Mouse (Mus musculus): ENCODE measurements around the gene Naglu. TPM values are rescaled to one million over a fixed set of nuclear protein-coding genes. Genes with fewer than 3 reads are reported as not detected.
A peak's percentile ranks its signal among the peaks of the same experiment; 100 is the strongest.
"Not testable (repeated sequence)": the region's sequence is repeated elsewhere in the genome, so short reads cannot be mapped to it uniquely, and the experiment has no call there.

Gene Naglu
- total RNA-seq, 2 experiments from 2014 or later, result 9.4 to 10.2 TPM

DNA sequence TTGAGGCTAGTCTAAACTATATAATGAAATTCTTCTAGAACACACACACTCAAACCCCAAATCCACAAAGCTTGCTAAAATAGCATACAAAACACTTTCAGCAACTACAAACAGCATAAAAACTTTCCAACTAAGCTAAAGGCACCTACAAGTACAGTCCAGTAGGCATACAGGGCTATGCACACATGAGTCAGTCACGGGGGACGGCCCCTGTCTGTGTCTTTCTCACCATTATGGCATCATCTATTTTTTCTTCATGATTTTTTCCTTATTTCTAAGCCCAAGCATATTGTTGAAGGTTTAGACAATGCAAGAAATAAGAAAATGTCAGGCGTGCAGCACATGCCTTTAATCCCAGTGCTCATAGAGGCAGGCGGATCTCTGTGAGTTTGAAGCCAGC, 41.4 kb downstream of the Naglu start:
- intact Hi-C loops (cut with DNase I), result no loop called here
- no peak for DNase-seq (ENCODE audit: extremely low spot score in 1 of 2, low spot score in 2 of 2)

DNA sequence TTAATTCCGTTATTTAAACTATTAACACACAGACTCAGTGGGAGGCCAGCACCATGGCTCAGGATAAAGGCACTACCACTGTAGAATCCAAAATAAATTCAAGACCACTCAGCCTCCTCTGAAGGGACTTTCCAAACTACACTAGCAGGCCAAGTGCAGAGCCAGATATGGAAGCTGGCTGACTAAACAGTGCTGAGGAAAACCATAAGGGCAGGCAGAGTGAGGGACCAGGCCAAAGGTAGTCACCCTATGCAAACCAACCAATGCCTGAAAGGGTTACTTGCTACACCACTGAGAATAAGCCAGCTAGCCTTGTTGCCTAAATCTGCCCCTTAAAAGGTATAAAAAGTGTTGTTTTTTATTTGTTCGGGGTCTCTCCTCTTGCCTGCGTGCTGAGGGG, 42.4 kb downstream of the Naglu start:
- intact Hi-C loops (cut with DNase I), result no loop called here
- no peak for DNase-seq (ENCODE audit: extremely low spot score in 1 of 2, low spot score in 2 of 2)

GRCm38 (mm10) chr11:101115564-101115963, 45.8 kb downstream of the Naglu start:
- DNase-seq (ENCODE audit: extremely low spot score in 1 of 2, low spot score in 2 of 2), result no peak
- intact Hi-C loops (cut with DNase I), result no loop called here

DNA sequence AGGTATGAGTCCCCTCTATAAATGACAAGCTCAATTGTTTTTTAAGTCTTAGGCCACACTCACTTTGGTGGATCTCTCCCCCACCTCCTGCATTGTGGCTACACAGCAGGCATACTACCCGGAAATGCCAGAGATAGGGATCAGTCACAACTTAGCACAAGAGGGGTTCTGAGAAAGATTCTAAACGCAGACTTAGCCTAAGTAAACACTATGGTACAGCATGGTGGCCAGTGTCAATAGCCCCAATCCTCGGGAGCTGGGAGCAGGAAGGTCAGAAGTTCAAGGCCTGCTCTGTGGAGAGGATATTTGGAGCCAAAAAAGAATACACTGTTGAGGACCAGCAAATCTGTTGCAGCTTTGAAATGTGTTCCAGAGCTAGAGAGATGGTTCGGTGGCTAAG, 48.3 kb downstream of the Naglu start:
- no peak for DNase-seq (ENCODE audit: extremely low spot score in 1 of 2, low spot score in 2 of 2)
- intact Hi-C loops (cut with DNase I), result no loop called here

DNA sequence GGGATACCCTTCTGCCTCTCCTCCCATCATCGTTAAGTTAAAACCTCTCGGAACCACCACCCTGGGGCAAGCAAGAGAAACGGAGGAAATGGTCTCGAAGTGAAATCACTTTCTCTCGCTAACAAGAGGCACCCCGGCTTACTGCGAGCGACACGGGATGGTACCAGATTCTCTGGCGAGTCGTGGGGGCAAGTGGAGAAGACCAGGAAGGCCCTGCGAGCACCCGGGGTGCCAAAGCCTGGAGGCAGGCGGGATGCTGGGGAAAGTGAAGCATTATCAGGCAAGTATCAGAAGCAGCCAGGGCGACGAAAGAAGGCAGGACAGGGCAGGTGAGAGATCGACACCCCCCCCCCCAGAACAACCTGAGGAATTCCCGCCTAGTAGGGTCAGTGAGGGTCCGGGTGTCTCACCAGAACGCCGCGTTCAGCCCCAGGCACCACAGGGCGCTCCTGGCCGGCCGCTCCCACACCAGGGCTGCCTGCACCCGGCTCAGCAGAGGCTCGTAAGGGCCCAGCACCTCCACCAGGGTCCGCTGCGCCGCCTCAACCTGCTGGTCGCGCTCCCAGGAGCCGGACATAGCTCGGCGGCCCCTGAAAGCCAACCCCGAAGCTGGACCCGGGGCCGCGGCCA, 49.4 kb downstream of the Naglu start:
- intact Hi-C loops (cut with DNase I), result no loop called here
- DNase-seq (ENCODE audit: extremely low spot score in 1 of 2, low spot score in 2 of 2), result no peak

DNA sequence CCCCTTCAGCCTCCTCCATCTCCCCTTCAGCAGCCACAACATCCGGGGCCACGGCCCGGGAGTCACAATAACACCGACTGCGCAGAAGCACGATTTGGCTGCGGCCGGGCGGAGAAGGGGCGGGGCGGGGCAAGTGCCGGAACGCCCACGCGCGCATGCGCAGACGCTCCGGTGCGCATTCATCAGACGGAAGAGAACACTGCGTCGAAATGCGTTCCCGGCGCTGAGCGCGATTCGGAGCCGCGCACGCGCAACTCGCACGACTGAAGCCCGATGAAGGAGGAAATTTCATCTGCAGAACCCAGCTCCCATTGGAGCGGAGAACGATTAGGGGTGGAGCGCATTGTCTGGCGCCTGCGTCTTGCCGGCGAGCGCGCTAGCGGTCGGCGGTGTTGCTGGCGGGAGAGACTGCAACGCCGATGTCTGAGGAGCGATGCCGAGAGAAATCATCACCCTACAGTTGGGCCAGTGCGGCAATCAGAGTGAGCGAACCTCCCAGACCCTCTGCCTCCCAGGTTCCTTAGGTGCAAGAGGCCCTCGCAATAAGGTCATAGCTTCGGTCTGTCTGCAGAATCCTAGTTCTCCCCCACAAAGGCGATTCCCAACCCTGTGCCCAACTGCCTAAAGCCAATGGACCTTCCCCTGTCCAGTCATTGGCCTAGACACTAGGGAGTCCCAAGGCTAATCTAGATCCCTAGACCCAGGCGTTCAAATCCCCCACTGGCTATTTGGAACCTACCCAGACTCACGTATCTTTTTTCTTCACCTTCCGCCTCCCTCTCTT, 50.1 kb downstream of the Naglu start, which contains the start of the genes Retreg3 and Tubg1:
Retreg3 (minus strand) TSS at position 133 of the 784 bp plus-strand sequence.
Tubg1 (plus strand) TSS at position 178 of the 784 bp plus-strand sequence.
- peak; percentile 99 for DNase-seq (ENCODE audit: extremely low spot score in 1 of 2, low spot score in 2 of 2)
- intact Hi-C loops (cut with DNase I), result no loop called here

DNA sequence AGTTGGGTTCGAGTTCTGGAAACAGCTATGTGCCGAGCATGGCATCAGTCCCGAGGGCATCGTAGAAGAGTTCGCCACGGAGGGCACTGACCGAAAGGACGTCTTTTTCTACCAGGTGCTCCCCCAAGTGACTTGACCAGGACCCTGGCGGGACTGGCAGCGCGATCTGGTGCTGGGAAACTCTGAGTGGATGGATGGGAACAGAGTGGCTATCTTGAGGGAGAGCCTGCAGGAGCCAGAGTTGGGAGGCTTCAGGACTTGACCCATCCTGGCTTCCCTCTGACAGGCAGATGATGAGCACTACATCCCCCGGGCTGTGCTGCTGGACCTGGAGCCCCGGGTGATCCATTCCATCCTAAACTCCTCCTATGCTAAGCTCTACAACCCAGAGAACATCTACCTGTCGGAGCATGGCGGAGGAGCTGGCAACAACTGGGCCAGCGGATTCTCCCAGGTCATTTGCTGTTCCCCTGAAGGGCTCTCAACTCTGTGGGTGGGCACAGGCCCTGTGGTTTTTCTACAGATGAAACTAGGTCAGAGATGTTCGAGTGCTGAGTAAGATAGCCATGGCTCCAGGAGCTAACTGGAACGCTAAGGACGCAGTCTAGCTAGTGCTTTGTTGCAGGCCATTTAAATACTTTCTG, 50.9 kb downstream of the Naglu start:
- intact Hi-C loops (cut with DNase I), result no loop called here
- no peak for DNase-seq (ENCODE audit: extremely low spot score in 1 of 2, low spot score in 2 of 2)

DNA sequence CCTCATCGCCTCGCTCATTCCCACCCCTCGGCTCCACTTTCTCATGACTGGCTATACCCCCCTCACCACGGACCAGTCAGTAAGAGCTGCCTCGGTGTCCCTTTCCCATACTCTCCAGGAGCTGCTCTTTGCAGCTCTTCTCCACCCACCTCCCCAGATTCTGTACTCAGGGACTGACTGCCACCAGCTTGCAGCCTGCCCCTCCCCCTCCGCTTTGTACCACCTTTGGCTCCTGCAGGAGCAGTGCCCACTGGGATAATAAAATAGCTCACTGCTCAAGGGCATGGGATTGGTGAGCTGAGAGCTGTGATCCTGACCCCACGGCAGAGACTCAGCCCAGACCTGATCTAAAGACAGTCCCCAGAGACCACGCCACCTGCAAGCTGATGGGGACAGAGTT, 54.7 kb downstream of the Naglu start:
- DNase-seq (ENCODE audit: extremely low spot score in 1 of 2, low spot score in 2 of 2); intact Hi-C loops (cut with DNase I): not testable (repeated sequence)

DNA sequence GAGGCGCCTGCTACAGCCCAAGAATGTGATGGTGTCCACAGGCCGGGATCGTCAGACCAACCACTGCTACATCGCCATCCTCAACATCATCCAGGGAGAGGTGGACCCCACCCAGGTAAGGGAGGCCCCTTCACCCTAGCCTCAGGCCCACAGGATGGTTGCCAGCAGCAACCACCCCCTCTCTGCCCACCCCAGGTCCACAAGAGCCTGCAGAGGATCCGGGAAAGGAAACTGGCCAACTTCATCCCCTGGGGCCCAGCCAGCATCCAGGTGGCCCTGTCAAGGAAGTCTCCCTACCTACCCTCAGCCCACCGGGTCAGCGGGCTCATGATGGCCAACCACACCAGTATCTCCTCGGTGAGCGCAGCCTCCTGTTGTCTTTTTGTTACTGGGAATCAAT, 55.2 kb downstream of the Naglu start:
- intact Hi-C loops (cut with DNase I); DNase-seq (ENCODE audit: extremely low spot score in 1 of 2, low spot score in 2 of 2): not testable (repeated sequence)

- no peak for DNase-seq (ENCODE audit: extremely low spot score in 1 of 2, low spot score in 2 of 2)
- intact Hi-C loops (cut with DNase I), result no loop called here
Measured at GRCm38 (mm10) chr11:101127075-101127474, 57.3 kb downstream of the Naglu start.

Small RNA genes within 50 kb of the gene (microRNA-seq; reads per million reads assigned to microRNA genes)
- gene Mir6928, result 4.3 reads per million, percentile 15 among the genes with 10 or more reads in this experiment

Other genes starting within 250 kb of the Naglu start
- gene Stat5b, start 219.3 kb upstream of the Naglu start, total RNA-seq (2021), result 10 to 100 TPM; 12.4 to 13.4 TPM
- 1 to 10 TPM; 2.0 to 3.4 TPM for gene Stat5a, start 210.7 kb upstream of the Naglu start, total RNA-seq (2021)
- gene Stat3, start 130.5 kb upstream of the Naglu start, total RNA-seq (2021), result 10 to 100 TPM; 32.1 to 36.7 TPM
- 10 to 100 TPM; 17.9 to 20.9 TPM for gene Cavin1, start 99.1 kb upstream of the Naglu start, total RNA-seq (2021)
- gene Atp6v0a1, start 60.6 kb upstream of the Naglu start, total RNA-seq (2021), result 100 to 1,000 TPM; 435 to 454 TPM
- gene Hsd17b1, start 8.4 kb downstream of the Naglu start, total RNA-seq (2021), result under 1 TPM; 0.43 to 0.79 TPM
- 10 to 100 TPM; 32.3 to 32.4 TPM for gene Coasy, start 12.6 kb downstream of the Naglu start, total RNA-seq (2021)
- gene Mlx, start 17.3 kb downstream of the Naglu start, total RNA-seq (2021), result 10 to 100 TPM; 52.8 to 55.8 TPM
- gene Psmc3ip, start 25.4 kb downstream of the Naglu start, total RNA-seq (2021), result 1 to 10 TPM; 4.4 to 4.8 TPM
- 10 to 100 TPM; 54.5 to 55.0 TPM for gene Retreg3, start 49.9 kb downstream of the Naglu start, total RNA-seq (2021)
- gene Tubg1, start 49.9 kb downstream of the Naglu start, total RNA-seq (2021), result 10 to 100 TPM; 45.6 to 49.6 TPM
- gene Tubg2, start 85.9 kb downstream of the Naglu start, total RNA-seq (2021), result 10 to 100 TPM; 46.6 to 48.8 TPM
- 10 to 100 TPM; 44.2 to 54.1 TPM for gene Cntnap1, start 100.5 kb downstream of the Naglu start, total RNA-seq (2021)
- 1 to 10 TPM; 5.9 to 8.0 TPM for gene Plekhh3, start 101.3 kb downstream of the Naglu start, total RNA-seq (2021)
- under 1 TPM in 1 of 2 experiments, not detected in 1; 0.41 TPM for gene Ccr10, start 105.4 kb downstream of the Naglu start, total RNA-seq (2021)
- gene Ezh1, start 156.5 kb downstream of the Naglu start, total RNA-seq (2021), result 10 to 100 TPM; 26.4 to 28.3 TPM
- gene Ramp2, start 176.0 kb downstream of the Naglu start, total RNA-seq (2021), result 10 to 100 TPM; 57.4 to 59.1 TPM
- gene Vps25, start 183.7 kb downstream of the Naglu start, total RNA-seq (2021), result 10 to 100 TPM; 80.9 to 82.0 TPM
- 1 to 10 TPM; 4.2 to 4.5 TPM for gene Wnk4, start 190.6 kb downstream of the Naglu start, total RNA-seq (2021)
- under 1 TPM; 0.15 to 0.41 TPM for gene Cntd1, start 209.0 kb downstream of the Naglu start, total RNA-seq (2021)
- gene Coa3, start 209.1 kb downstream of the Naglu start, total RNA-seq (2021), result 100 to 1,000 TPM in 1 of 2 experiments, 10 to 100 TPM in 1; 95.7 to 101 TPM
- 100 to 1,000 TPM; 174 to 188 TPM for gene Becn1, start 232.3 kb downstream of the Naglu start, total RNA-seq (2021)
- gene Psme3, start 246.2 kb downstream of the Naglu start, total RNA-seq (2021), result 100 to 1,000 TPM; 100 to 108 TPM